Mouse (Mus musculus): ENCODE data around the gene Them7. TPM values are rescaled to one million over a fixed set of nuclear protein-coding genes. Genes with fewer than 3 reads are reported as not detected.

Them7 gene
- total and polyA plus RNA-seq, 2 experiments from 2014 or later, result 0.59 TPM; not detected in 1

- H3K4me1 ChIP-seq (ENCODE audit: control insufficient read depth, insufficient read depth), result peaks cover 20% of the 10 kb centered on the region; the same call in 1 of the 2 replicates
- no peaks in the 10 kb centered on the region for H3K27me3 ChIP-seq (ENCODE audit: control insufficient read depth, insufficient read depth, low read length)
- H3K9ac ChIP-seq (replicated peaks; ENCODE audit: low read depth, low read length), result peak overlapping the region; percentile 93; the same call in 1 of the 2 replicates
- peak overlapping the region; percentile 91 for H3K4me3 ChIP-seq (ENCODE audit: low read depth, low read length)
- 46% methylated on average over 5 of the region's 5 CpGs for WGBS
- no peak overlapping the region for H3K27ac ChIP-seq (ENCODE audit: low read depth)
- ATAC-seq (ENCODE audit: insufficient read depth, low read depth) (no peak), DNase-seq (ENCODE audit: low spot score) (no peak)
- H3K36me3 ChIP-seq (replicated peaks; ENCODE audit: control insufficient read depth, insufficient read depth, low read length), result peaks cover 15% of the 10 kb centered on the region
- H3K9me3 ChIP-seq (replicated peaks; ENCODE audit: control insufficient read depth, low read length), result no peaks in the 10 kb centered on the region
- TF ChIP-seq EP300 (IDR thresholded peaks at IDR 0.05; ENCODE audit: low read depth) (no peak), CTCF (IDR thresholded peaks at IDR 0.05; ENCODE audit: low read depth) (no peak)
- H3K4me2 ChIP-seq (ENCODE audit: low read depth, low read length), result peak overlapping the region; percentile 91
These were observed 173.5 kb downstream of the Them7 start for GRCm38 (mm10) chr2:105397446-105398211.

- ATAC-seq (ENCODE audit: insufficient read depth, low read depth) (peak; percentile 56), DNase-seq (ENCODE audit: low spot score) (peak; percentile 42)
- H3K27me3 ChIP-seq (ENCODE audit: control insufficient read depth, insufficient read depth, low read length), result no peaks in the 10 kb centered on the region
- H3K27ac ChIP-seq (ENCODE audit: low read depth), result peak overlapping the region; percentile 94
- peak overlapping the region; percentile 91 for H3K4me3 ChIP-seq (ENCODE audit: low read depth, low read length)
- under 1% methylated on average over 31 of the region's 31 CpGs for WGBS
- H3K9me3 ChIP-seq (replicated peaks; ENCODE audit: control insufficient read depth, low read length), result no peaks in the 10 kb centered on the region
- peak overlapping the region; percentile 91 for H3K4me2 ChIP-seq (ENCODE audit: low read depth, low read length)
- H3K4me1 ChIP-seq (ENCODE audit: control insufficient read depth, insufficient read depth), result peaks cover 20% of the 10 kb centered on the region; the same call in 1 of the 2 replicates
- H3K9ac ChIP-seq (replicated peaks; ENCODE audit: low read depth, low read length), result peak overlapping the region; percentile 93
- peaks cover 9% of the 10 kb centered on the region; the same call in 1 of the 2 replicates for H3K36me3 ChIP-seq (replicated peaks; ENCODE audit: control insufficient read depth, insufficient read depth, low read length)
- TF ChIP-seq EP300 (IDR thresholded peaks at IDR 0.05; ENCODE audit: low read depth) (no peak), CTCF (IDR thresholded peaks at IDR 0.05; ENCODE audit: low read depth) (no peak)
These were observed 174.5 kb downstream of the Them7 start for GRCm38 (mm10) chr2:105398636-105399084.

GRCm38 (mm10) chr2:105399085-105399891 is 175.2 kb downstream of the Them7 start, which contains the start of gene Rcn1:
Gene Rcn1, minus strand, starts transcription at chr2:105399319.
- Histone ChIP-seq H3K27me3 (ENCODE audit: control insufficient read depth, insufficient read depth, low read length) (no peaks in the 10 kb centered on the region), H3K4me3 (ENCODE audit: low read depth, low read length) (peak within 1 kb of the TSS; percentile 91), H3K9me3 (replicated peaks; ENCODE audit: control insufficient read depth, low read length) (no peaks in the 10 kb centered on the region), H3K9ac (replicated peaks; ENCODE audit: low read depth, low read length) (peak within 1 kb of the TSS; percentile 93), H3K4me2 (ENCODE audit: low read depth, low read length) (peak within 1 kb of the TSS; percentile 91), H3K36me3 (replicated peaks; ENCODE audit: control insufficient read depth, insufficient read depth, low read length) (peaks cover 2% of the 10 kb centered on the region; the same call in 1 of the 2 replicates), H3K4me1 (ENCODE audit: control insufficient read depth, insufficient read depth) (peaks cover 20% of the 10 kb centered on the region; the same call in 1 of the 2 replicates), H3K27ac (ENCODE audit: low read depth) (peak within 1 kb of the TSS; percentile 94)
- under 1% methylated on average over 57 of the region's 57 CpGs for WGBS
- ATAC-seq (ENCODE audit: insufficient read depth, low read depth), result peak; percentile 90
- TF ChIP-seq CTCF (IDR thresholded peaks at IDR 0.05; ENCODE audit: low read depth), result no peak
- TF ChIP-seq EP300 (IDR thresholded peaks at IDR 0.05; ENCODE audit: low read depth), result no peak
- DNase-seq (ENCODE audit: low spot score), result peak; percentile 86

- WGBS, result 88% methylated on average over 4 of the region's 4 CpGs
- ATAC-seq (ENCODE audit: insufficient read depth, low read depth), result no peak
- Histone ChIP-seq H3K36me3 (replicated peaks; ENCODE audit: control insufficient read depth, insufficient read depth, low read length) (no peaks in the 10 kb centered on the region), H3K4me1 (ENCODE audit: control insufficient read depth, insufficient read depth) (peaks cover 20% of the 10 kb centered on the region; the same call in 1 of the 2 replicates), H3K4me2 (ENCODE audit: low read depth, low read length) (no peak overlapping the region), H3K27ac (ENCODE audit: low read depth) (no peak overlapping the region), H3K4me3 (ENCODE audit: low read depth, low read length) (no peak overlapping the region), H3K27me3 (ENCODE audit: control insufficient read depth, insufficient read depth, low read length) (no peaks in the 10 kb centered on the region), H3K9ac (replicated peaks; ENCODE audit: low read depth, low read length) (no peak overlapping the region), H3K9me3 (replicated peaks; ENCODE audit: control insufficient read depth, low read length) (no peaks in the 10 kb centered on the region)
- TF ChIP-seq EP300 (IDR thresholded peaks at IDR 0.05; ENCODE audit: low read depth), result no peak
- no peak for TF ChIP-seq CTCF (IDR thresholded peaks at IDR 0.05; ENCODE audit: low read depth)
- DNase-seq (ENCODE audit: low spot score), result no peak
These were observed 176.4 kb downstream of the Them7 start for GRCm38 (mm10) chr2:105400558-105400957.

- Histone ChIP-seq H3K9me3 (replicated peaks; ENCODE audit: control insufficient read depth, low read length) (no peaks in the 10 kb centered on the region), H3K4me1 (ENCODE audit: control insufficient read depth, insufficient read depth) (peaks cover 10% of the 10 kb centered on the region; the same call in 1 of the 2 replicates), H3K36me3 (replicated peaks; ENCODE audit: control insufficient read depth, insufficient read depth, low read length) (no peaks in the 10 kb centered on the region), H3K4me2 (ENCODE audit: low read depth, low read length) (no peak overlapping the region), H3K27me3 (ENCODE audit: control insufficient read depth, insufficient read depth, low read length) (no peaks in the 10 kb centered on the region), H3K27ac (ENCODE audit: low read depth) (no peak overlapping the region), H3K4me3 (ENCODE audit: low read depth, low read length) (no peak overlapping the region), H3K9ac (replicated peaks; ENCODE audit: low read depth, low read length) (no peak overlapping the region)
- no peak for TF ChIP-seq CTCF (IDR thresholded peaks at IDR 0.05; ENCODE audit: low read depth)
- no peak for TF ChIP-seq EP300 (IDR thresholded peaks at IDR 0.05; ENCODE audit: low read depth)
- ATAC-seq (ENCODE audit: insufficient read depth, low read depth), result no peak
- no peak for DNase-seq (ENCODE audit: low spot score)
- WGBS, result 86% methylated on average over 2 of the region's 2 CpGs
These were observed 178.1 kb downstream of the Them7 start for GRCm38 (mm10) chr2:105402180-105402579.

All from heart, postnatal 0 days (tissue).